Mouse (Mus musculus) hindbrain, postnatal 0 days (tissue): ENCODE measurements around the gene Rpa2. TPM values are rescaled to one million over a fixed set of nuclear protein-coding genes. Genes with fewer than 3 reads are reported as not detected.
"Not testable (repeated sequence)": the region's sequence is repeated elsewhere in the genome, so short reads cannot be mapped to it uniquely, and the experiment has no call there.

Experiments
- ATAC-seq: fragments of 200-750 bp; cut with Nextera tagmentation; 2 replicates; pipeline ENCODE4 v1.8.0; 2017; ENCODE audit warnings: mild to moderate bottlenecking, moderate TSS enrichment, moderate library complexity
- DNase-seq: peaks from one replicate; pipeline ENCODE4 v3.0.0-alpha.2; 2015; ENCODE audit warnings: low spot score
- H3K27ac ChIP-seq: fragments of 300-500 bp; sonication (generic); 2 replicates; pipeline ENCODE4 v1.5.1; 2014; ENCODE audit warnings: mild to moderate bottlenecking
- H3K27me3 ChIP-seq: fragments of 300-500 bp; sonication (generic); 2 replicates; pipeline ENCODE4 v1.6.1; 2014; ENCODE audit warnings: low read length, mixed read lengths; ENCODE audit not compliant: insufficient read depth
- H3K36me3 ChIP-seq: fragments of 300-500 bp; sonication (generic); 2 replicates; pipeline ENCODE4 v1.6.1; 2014; ENCODE audit warnings: low read length, mixed read lengths; ENCODE audit not compliant: insufficient read depth
- H3K4me1 ChIP-seq: fragments of 300-500 bp; sonication (generic); 2 replicates; pipeline ENCODE4 v1.6.1; 2014; ENCODE audit warnings: antibody characterized with exemption, low read length, mixed read lengths; ENCODE audit not compliant: insufficient read depth
- H3K4me2 ChIP-seq: fragments of 300-500 bp; sonication (generic); 2 replicates; pipeline ENCODE4 v1.6.1; 2014; ENCODE audit warnings: low read depth, mild to moderate bottlenecking, low read length, moderate library complexity, mixed read lengths
- H3K4me3 ChIP-seq: fragments of 300-500 bp; sonication (generic); 2 replicates; pipeline ENCODE4 v1.5.1; 2014; ENCODE audit warnings: low read length
- H3K9ac ChIP-seq: fragments of 300-500 bp; sonication (generic); replicated peaks from 2 replicates; pipeline ENCODE4 v1.6.1; 2014; ENCODE audit warnings: mild to moderate bottlenecking, low read length, moderate library complexity, mixed read lengths
- H3K9me3 ChIP-seq: fragments of 300-500 bp; sonication (generic); 2 replicates; pipeline ENCODE4 v1.6.1; 2016; ENCODE audit warnings: low read length, mixed read lengths
- CTCF ChIP-seq: IDR thresholded peaks from 2 replicates; pipeline ENCODE4 v1.5.1; 2016; ENCODE audit warnings: antibody characterized with exemption, control low read depth, low read depth
- WGBS: fragments of 180-500 bp; shearing (Covaris S2); extraction: QIAGEN DNeasy Blood & Tissue Kit; methylation state at CpG from one replicate; pipeline ENCODE4 v1.1.7; 2014; 5-methylcytosine and 5-hydroxymethylcytosine counted together
- polyA plus RNA-seq: library from polyadenylated mRNA; unstranded; fragments of >200 nt; fragmentation: Nextera tagmentation; extraction: Ambion mirVana; gene quantifications from 2 replicates; pipeline ENCODE4 v1.2.1, GENCODE M21; 2015
- total RNA-seq: library from RNA; depleted of rRNA; stranded (reverse); fragments of >200 nt; gene quantifications from 2 replicates; pipeline ENCODE4 v1.2.3, GENCODE M21; 2014

Gene Rpa2
- total and polyA plus RNA-seq, 2 experiments from 2014 or later: 31.9 to 37.5 TPM

DNA sequence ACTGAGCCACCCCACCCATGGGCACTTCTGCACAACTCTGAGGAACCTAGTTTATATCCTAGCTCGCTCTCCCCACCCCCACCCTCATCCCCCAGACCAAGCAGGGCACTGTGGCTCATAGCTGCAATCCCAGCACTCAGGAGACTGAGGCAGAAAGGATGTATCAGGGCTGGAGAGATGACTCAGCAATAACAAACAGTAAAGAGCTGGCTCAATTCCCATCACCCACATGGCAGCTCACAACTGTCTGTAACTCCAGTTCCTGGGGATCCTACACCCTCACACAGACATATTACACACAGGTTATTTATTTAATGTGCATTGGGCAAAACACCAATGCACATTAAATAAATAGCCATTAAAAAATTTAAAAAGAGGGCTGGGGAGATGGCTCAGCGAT lies 32.7 kb upstream of the Rpa2 start:
- Histone ChIP-seq H3K4me2 (no peak overlapping the region), H3K9me3 (no peaks in the 10 kb centered on the region), H3K9ac (no peak overlapping the region), H3K4me3 (no peak overlapping the region), H3K4me1 (peaks cover 7% of the 10 kb centered on the region; the same call in 1 of the 2 replicates), H3K36me3 (no peaks in the 10 kb centered on the region), H3K27ac (no peak overlapping the region), H3K27me3 (no peaks in the 10 kb centered on the region)
- ATAC-seq (no peak), DNase-seq (no peak)
- no peak for TF ChIP-seq CTCF
- WGBS: 61% methylated on average over 2 of the region's 2 CpGs

DNA sequence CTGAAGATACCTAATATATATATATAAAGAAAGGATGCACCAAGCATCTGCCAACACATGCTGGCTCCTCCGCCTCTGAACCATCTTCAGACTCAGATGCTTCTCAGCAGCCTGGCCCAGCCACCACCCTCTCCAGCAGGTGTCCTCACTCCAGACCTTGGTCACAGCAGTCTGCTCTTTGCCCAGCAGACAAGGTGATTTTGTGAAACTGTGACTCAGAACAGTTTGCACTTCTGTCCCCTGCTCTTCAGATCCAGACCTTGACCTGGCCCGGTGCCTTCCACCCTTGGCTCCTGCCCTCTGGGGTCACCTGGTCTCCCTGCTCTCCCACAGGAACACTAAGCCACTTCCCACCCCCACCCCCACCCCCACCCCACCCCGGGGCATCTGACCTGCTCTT lies 32.2 kb upstream of the Rpa2 start:
- 75% methylated on average over 3 of the region's 3 CpGs for WGBS
- Histone ChIP-seq H3K27ac (no peak overlapping the region), H3K4me2 (no peak overlapping the region), H3K4me1 (peaks cover 7% of the 10 kb centered on the region; the same call in 1 of the 2 replicates), H3K9ac (no peak overlapping the region), H3K27me3 (no peaks in the 10 kb centered on the region), H3K9me3 (no peaks in the 10 kb centered on the region), H3K36me3 (no peaks in the 10 kb centered on the region), H3K4me3 (no peak overlapping the region)
- DNase-seq (no peak), ATAC-seq (no peak)
- no peak for TF ChIP-seq CTCF

DNA sequence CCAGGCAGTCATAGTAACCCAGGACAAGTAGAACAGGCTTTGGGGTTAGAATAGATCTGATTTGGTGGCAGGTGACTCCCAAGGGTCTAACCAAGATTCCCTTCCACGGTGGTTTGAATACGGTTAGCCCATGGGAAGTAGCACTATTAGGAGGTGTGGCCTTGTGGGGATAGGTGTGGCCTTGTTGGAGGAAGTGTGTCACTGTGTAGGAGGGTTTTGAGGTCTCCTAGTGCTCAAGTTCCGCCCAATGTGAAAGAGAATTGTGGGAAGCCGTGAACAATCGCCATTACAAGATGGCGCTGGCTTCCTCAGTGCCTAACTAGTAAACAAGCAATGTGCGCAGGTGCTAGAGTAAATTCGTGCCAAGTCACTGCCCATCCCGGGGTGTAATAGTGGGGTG lies 31.0 kb upstream of the Rpa2 start:
- H3K4me2 ChIP-seq, H3K4me3 ChIP-seq, DNase-seq, H3K9ac ChIP-seq, ATAC-seq, H3K36me3 ChIP-seq, H3K27me3 ChIP-seq, H3K9me3 ChIP-seq, H3K4me1 ChIP-seq, H3K27ac ChIP-seq: not testable (repeated sequence)
- WGBS: 89% methylated on average over 9 of the region's 9 CpGs

DNA sequence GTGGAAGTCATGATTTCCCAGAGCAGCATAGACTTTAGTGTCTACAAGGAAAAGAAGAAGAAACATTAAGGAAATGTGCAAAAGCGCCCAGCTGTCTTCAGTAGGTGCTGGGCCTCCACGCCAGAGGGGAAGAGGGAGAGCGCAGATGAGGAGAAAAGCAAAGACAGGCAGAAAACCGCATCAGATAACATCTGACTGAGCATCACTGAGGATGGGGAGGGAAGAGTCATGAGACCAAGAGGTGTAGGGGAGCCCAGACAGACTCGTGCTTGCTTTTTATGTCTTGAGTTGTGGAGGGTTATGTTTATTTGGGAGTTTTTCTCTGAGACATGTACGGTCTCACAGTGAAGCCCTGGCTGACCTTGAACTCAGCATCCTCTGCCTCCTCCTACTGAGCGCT lies 26.6 kb upstream of the Rpa2 start:
- Histone ChIP-seq H3K36me3 (no peaks in the 10 kb centered on the region), H3K4me1 (peaks cover 9% of the 10 kb centered on the region; the same call in 1 of the 2 replicates), H3K4me2 (no peak overlapping the region), H3K9ac (no peak overlapping the region), H3K27ac (no peak overlapping the region), H3K27me3 (no peaks in the 10 kb centered on the region), H3K4me3 (no peak overlapping the region), H3K9me3 (no peaks in the 10 kb centered on the region)
- DNase-seq: no peak
- ATAC-seq: no peak
- TF ChIP-seq CTCF: no peak
- WGBS: 95% methylated on average over 7 of the region's 7 CpGs

DNA sequence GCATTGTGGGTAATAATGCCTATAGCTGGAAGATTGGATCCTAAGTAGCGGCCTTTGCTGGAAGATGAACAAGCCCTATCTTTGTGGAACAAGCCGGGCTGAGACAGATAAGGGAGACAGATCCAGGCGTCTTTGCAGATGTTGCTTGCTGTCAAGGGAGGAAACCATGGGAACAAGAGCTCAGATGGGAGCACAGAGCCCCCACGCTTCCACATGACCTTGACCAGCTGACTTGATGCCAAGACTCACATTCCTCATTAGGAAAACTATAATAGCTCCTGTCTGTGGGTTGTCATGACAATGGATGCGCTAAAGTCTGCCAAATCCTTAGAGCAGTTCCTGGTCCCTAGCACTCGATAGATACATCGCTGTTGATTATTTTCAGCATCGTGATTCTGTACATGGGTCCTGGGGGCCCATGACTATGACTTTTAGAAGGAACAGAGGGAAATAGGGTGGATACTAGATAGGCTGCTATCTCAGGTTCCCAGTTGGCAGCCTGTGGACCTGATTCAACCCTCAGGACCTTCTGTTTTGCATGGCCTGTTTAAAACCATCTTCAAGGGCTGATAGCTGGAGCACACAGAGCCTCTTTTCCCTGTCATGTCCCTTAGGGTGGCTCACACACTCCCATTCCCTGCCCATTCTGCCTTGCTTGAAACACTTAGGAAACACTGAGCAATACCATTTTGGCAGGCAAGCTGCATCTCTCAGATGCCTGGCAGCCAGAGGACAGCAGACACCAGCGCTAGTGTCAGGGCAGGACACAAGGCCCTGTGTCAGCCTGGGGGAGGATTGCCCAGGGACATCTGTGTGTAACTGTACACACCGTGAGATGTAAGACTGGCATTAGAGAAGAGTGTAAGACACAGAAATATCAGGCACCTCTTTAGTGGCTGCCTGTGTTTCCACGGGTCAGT lies 23.9 kb upstream of the Rpa2 start:
- no peak for TF ChIP-seq CTCF
- DNase-seq (peak; percentile 72), ATAC-seq (peak; percentile 77)
- Histone ChIP-seq H3K9me3 (no peaks in the 10 kb centered on the region), H3K4me2 (no peak overlapping the region), H3K4me1 (peaks cover 9% of the 10 kb centered on the region; the same call in 1 of the 2 replicates), H3K9ac (0 out of 2 replicates have a peak overlapping the region, but pooled peaks have one; percentile 9), H3K4me3 (no peak overlapping the region), H3K27ac (peak overlapping the region; percentile 76), H3K27me3 (no peaks in the 10 kb centered on the region), H3K36me3 (no peaks in the 10 kb centered on the region)
- WGBS: 29% methylated on average over 11 of the region's 11 CpGs

DNA sequence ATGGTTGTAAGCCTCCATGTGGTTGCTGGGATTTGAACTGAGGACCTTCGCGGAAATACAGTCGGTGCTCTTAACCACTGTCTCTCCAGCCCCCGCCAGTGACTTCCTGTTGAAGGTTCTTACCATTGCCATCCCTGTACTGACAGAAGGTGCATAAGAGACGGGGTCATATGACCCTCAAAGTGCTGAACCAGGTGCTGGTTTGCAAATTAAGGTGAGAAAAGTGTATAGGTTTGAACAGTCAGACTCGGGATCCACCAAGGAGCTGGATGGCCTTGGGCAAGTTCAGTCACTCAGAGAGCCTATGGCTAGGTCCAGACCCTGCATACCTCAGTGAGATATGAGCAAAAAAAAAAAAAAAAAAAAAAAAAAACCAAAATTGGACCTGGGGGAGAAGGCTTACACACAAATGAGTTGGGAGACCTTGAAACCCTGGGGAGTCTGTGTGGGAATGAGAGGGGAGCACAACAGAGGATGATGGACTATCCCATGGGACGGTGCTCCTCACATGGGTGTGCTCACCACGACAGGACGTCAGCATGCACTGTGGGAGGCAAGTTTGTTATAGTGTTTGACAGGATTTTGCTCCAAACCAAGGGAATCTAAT lies 21.1 kb upstream of the Rpa2 start:
- WGBS: 85% methylated on average over 9 of the region's 9 CpGs
- Histone ChIP-seq H3K4me2 (no peak overlapping the region), H3K36me3 (no peaks in the 10 kb centered on the region), H3K9me3 (no peaks in the 10 kb centered on the region), H3K4me3 (no peak overlapping the region), H3K27me3 (no peaks in the 10 kb centered on the region), H3K9ac (no peak overlapping the region), H3K4me1 (peaks cover 9% of the 10 kb centered on the region; the same call in 1 of the 2 replicates), H3K27ac (no peak overlapping the region)
- TF ChIP-seq CTCF: no peak
- DNase-seq (no peak), ATAC-seq (no peak)
